ENCODE assay signal across 24 mouse cellular contexts in genomic region chr7:51377584-51377983, GRCm38 (mm10).
DNase-seq lines count a peak whose midpoint lies in the region; ATAC-seq and TF ChIP-seq lines count a peak whose summit lies in the region.
"Had no signal": no experiment of that assay in that cellular context is flagged by ENCODE, and none has a peak within 500 bp of the region (broad histone marks: within the 10 kb centered on the region; RNA-seq: fewer than 3 reads in every experiment).

No protein-coding gene starts in this region.

- H3K4me1 ChIP-seq in kidney, postnatal 0 days (replicated peaks; ENCODE audit: insufficient read depth, low read length) = no peaks in the 10 kb centered on the region
- no peaks in the 10 kb centered on the region for H3K4me1 ChIP-seq in lung, embryonic 15.5 days
- H3K4me1 ChIP-seq in lung, postnatal 0 days (ENCODE audit: insufficient read depth, low read depth, low read length) = no peaks in the 10 kb centered on the region
- H3K4me1 ChIP-seq: embryonic facial prominence, embryonic 10.5 days; embryonic facial prominence, embryonic 12.5 days; forebrain, embryonic 13.5 days; forebrain, embryonic 15.5 days had no signal

- peak; percentile 61 for TF ChIP-seq EP300 in lung, postnatal 0 days (IDR thresholded peaks at IDR 0.05)

- H3K36me3 ChIP-seq in kidney, postnatal 0 days (ENCODE audit: insufficient read depth, low read length) = no peaks in the 10 kb centered on the region
- no peaks in the 10 kb centered on the region for H3K36me3 ChIP-seq in lung, embryonic 15.5 days
- H3K36me3 ChIP-seq in lung, postnatal 0 days (ENCODE audit: insufficient read depth, low read length) = no peaks in the 10 kb centered on the region
- H3K36me3 ChIP-seq: embryonic facial prominence, embryonic 10.5 days; embryonic facial prominence, embryonic 12.5 days; forebrain, embryonic 15.5 days; G1E had no signal

- no peak overlapping the region for H3K9ac ChIP-seq in kidney, postnatal 0 days (ENCODE audit: low read depth, low read length)
- H3K9ac ChIP-seq in lung, embryonic 15.5 days = no peak overlapping the region
- no peak overlapping the region for H3K9ac ChIP-seq in lung, postnatal 0 days (replicated peaks; ENCODE audit: low read depth)
- H3K9ac ChIP-seq: embryonic facial prominence, embryonic 12.5 days; forebrain, embryonic 13.5 days; forebrain, embryonic 15.5 days had no signal

- no peak for ATAC-seq in kidney, postnatal 0 days (replicated peaks; ENCODE audit: low FRiP score, low read depth)
- ATAC-seq in lung, embryonic 15.5 days (ENCODE audit: borderline replicate concordance, extremely low read depth, low FRiP score, low TSS enrichment) = peak; percentile 65; the same call in 1 of the 2 replicates
- ATAC-seq in lung, postnatal 0 days = peak; percentile 48
- ATAC-seq: activated CD4-positive, CD25-positive, alpha-beta regulatory T cell, adult 4 months; CD4-positive, CD25-positive, alpha-beta regulatory T cell, adult 4 months; forebrain, embryonic 13.5 days; forebrain, embryonic 15.5 days; Patski had no signal

- no peak overlapping the region for H3K27ac ChIP-seq in kidney, postnatal 0 days
- no peak overlapping the region; the same call in 1 of the 2 replicates for H3K27ac ChIP-seq in lung, embryonic 15.5 days
- H3K27ac ChIP-seq in lung, postnatal 0 days (ENCODE audit: low read length) = no peak overlapping the region
- H3K27ac ChIP-seq: embryonic facial prominence, embryonic 10.5 days; embryonic facial prominence, embryonic 12.5 days; forebrain, embryonic 13.5 days; forebrain, embryonic 15.5 days had no signal

- H3K4me3 ChIP-seq in kidney, postnatal 0 days (replicated peaks; ENCODE audit: low read depth, low read length) = no peak overlapping the region
- no peak overlapping the region for H3K4me3 ChIP-seq in lung, embryonic 15.5 days
- no peak overlapping the region for H3K4me3 ChIP-seq in lung, postnatal 0 days (ENCODE audit: low read depth, low read length)
- H3K4me3 ChIP-seq: embryonic facial prominence, embryonic 10.5 days; embryonic facial prominence, embryonic 12.5 days; forebrain, embryonic 13.5 days; forebrain, embryonic 15.5 days had no signal

- no peaks in the 10 kb centered on the region for H3K27me3 ChIP-seq in kidney, postnatal 0 days (ENCODE audit: insufficient read depth, low read length)
- H3K27me3 ChIP-seq in lung, embryonic 15.5 days = no peaks in the 10 kb centered on the region
- no peaks in the 10 kb centered on the region for H3K27me3 ChIP-seq in lung, postnatal 0 days (replicated peaks; ENCODE audit: insufficient read depth, low read length)
- H3K27me3 ChIP-seq: CH12.LX; embryonic facial prominence, embryonic 12.5 days; forebrain, embryonic 13.5 days; forebrain, embryonic 15.5 days; Patski had no signal

- no peaks in the 10 kb centered on the region for H3K9me3 ChIP-seq in kidney, postnatal 0 days (replicated peaks; ENCODE audit: low read length)
- H3K9me3 ChIP-seq in lung, embryonic 15.5 days = no peaks in the 10 kb centered on the region
- H3K9me3 ChIP-seq in lung, postnatal 0 days (ENCODE audit: low read length) = no peaks in the 10 kb centered on the region
- H3K9me3 ChIP-seq: embryonic facial prominence, embryonic 10.5 days; embryonic facial prominence, embryonic 12.5 days; forebrain, embryonic 13.5 days; forebrain, embryonic 15.5 days; G1E had no signal

- no peak overlapping the region for H3K4me2 ChIP-seq in kidney, postnatal 0 days (ENCODE audit: low read length)
- H3K4me2 ChIP-seq in lung, embryonic 15.5 days = no peak overlapping the region
- H3K4me2 ChIP-seq in lung, postnatal 0 days (replicated peaks; ENCODE audit: low read depth, low read length) = no peak overlapping the region
- H3K4me2 ChIP-seq: embryonic facial prominence, embryonic 12.5 days; forebrain, embryonic 13.5 days; forebrain, embryonic 15.5 days had no signal

- no peak for TF ChIP-seq CTCF in kidney, postnatal 0 days (IDR thresholded peaks at IDR 0.05; ENCODE audit: low read depth)
- TF ChIP-seq CTCF in lung, postnatal 0 days (IDR thresholded peaks at IDR 0.05) = no peak

- DNase-seq in kidney, postnatal 0 days (ENCODE audit: low spot score) = peak; percentile 0
- DNase-seq in kidney, adult 18-20 months = no peak
- no peak for DNase-seq in lung, postnatal 10 days
- DNase-seq in lung, postnatal 0 days (ENCODE audit: low spot score) = peak; percentile 69
- no peak for DNase-seq in lung, postnatal 25 days (ENCODE audit: low spot score)
- DNase-seq: adrenal gland, adult 8-10 months; adrenal gland, postnatal 14 days; adrenal gland, postnatal 36 days; B cell, adult 2 months; cerebellum, adult 11-12 months; cerebellum, adult 2 months; cerebellum, adult 9-10 months; cerebellum, postnatal 10 days; cerebellum, postnatal 25 days had no signal

- whole genome bisulfite sequencing in kidney, postnatal 0 days = 78% methylated on average over 1 of the region's 1 CpGs
- 29% methylated on average over 1 of the region's 1 CpGs for WGBS in lung, embryonic 15.5 days
- WGBS in lung, postnatal 0 days = 30% methylated on average over 1 of the region's 1 CpGs

Comparison
In these comparisons a context has a peak if more than half of its experiments do, and no peak if none do; other contexts are left out.
1. DNase-seq: peak in kidney, postnatal 0 days (single experiment) and lung, postnatal 0 days (single experiment); none in kidney, adult 18-20 months (single experiment), lung, postnatal 10 days (single experiment) and lung, postnatal 25 days (single experiment).